Mouse (Mus musculus): Measurements from ENCODE around the gene Tmem44.

DNA sequence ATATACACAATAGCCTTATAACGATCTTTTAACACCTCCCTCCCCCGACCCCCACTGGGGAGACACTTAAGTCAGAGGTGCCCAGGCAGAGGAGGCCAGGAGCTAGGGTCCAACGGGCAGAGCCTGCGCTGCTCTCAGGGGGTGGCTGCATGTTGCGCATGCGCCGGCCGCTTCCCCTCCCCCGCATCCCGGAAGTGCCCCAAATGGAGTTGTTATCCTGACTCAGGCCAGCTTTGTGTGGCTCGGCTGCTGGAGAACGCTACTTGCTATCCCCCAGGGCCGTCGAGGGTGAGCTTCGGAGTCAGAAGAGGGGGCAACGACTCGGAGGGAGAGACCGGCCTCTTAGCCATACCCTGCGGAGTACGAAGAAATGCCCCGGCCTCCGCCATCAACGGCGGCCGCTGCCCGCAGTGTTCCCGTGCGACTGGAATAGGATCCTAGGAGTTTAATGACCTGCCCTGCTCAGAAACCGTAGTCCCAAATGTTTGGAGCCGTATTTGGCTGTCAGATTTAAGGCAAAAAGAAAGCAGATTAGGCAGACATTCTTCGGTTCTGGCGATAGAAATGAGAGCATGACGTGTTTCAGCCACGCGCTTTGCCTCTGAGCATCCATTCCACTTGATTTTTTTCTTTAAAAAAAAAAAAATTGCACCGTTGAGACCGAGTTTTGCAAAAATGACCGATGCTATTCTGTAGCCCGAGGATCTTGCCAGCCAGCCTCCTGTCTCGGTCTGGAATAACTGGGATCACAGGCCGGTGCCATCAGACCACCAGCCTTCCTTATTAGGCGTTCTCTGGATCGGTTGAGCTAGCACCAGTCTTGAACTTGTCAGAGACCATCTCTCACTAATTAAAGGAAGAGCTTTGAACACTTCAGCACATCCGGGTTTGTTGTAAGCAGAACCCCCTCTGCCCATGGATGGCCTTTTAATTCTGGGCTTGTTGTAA lies 39.9 kb downstream of the Tmem44 start:
- TF ChIP-seq SRF (IDR thresholded peaks at IDR 0.05; ENCODE audit: control insufficient read depth, insufficient read length, low read depth): peak; percentile 99
- peak; percentile 90 for TF ChIP-seq POLR2A (IDR thresholded peaks at IDR 0.05; ENCODE audit: insufficient read length, low read depth)
